Mouse (Mus musculus) thymus, adult 2 months (tissue): ENCODE results near the gene Hmga1.

ENCODE experiments used
- CTCF ChIP-seq: fragments of 200-500 bp; IDR thresholded peaks from 2 replicates; pipeline ENCODE4 v1.5.1; 2012; ENCODE audit warnings: mild to moderate bottlenecking, control low read depth, low read length, moderate library complexity, borderline replicate concordance; ENCODE audit not compliant: control insufficient read depth, poor library complexity, insufficient read depth; ENCODE audit errors: extremely low read depth
- POLR2A ChIP-seq: fragments of 200-500 bp; IDR thresholded peaks from 2 replicates; pipeline ENCODE4 v1.6.1; 2012; ENCODE audit warnings: mild to moderate bottlenecking, low read length, control low read depth, moderate library complexity; ENCODE audit not compliant: control insufficient read depth, poor library complexity, insufficient read depth; ENCODE audit errors: extremely low read depth

DNA sequence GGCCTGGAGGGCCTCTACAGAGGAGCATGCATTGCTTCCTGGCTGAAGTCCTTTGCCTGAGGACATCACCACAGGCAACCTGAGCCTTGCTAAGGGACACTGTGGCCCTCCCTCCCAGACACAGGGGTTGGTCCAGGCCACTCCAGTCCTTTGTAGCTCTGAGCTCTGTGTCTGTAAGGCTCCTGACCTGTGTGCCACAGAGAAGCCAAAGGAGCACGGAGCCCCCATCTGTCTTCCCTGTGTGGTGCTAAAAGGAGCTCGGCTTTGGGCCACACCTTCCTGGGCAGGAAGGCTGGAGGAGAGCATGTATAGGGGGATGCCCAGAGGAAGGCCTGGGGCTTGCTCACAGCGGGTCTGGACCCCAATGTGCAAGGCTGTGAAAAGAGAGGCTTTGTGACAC is 14.3 kb upstream of the Hmga1 start:
- TF ChIP-seq POLR2A (no peak), CTCF (no peak)
